Mouse (Mus musculus): ENCODE data around the gene Nfya.

DNA sequence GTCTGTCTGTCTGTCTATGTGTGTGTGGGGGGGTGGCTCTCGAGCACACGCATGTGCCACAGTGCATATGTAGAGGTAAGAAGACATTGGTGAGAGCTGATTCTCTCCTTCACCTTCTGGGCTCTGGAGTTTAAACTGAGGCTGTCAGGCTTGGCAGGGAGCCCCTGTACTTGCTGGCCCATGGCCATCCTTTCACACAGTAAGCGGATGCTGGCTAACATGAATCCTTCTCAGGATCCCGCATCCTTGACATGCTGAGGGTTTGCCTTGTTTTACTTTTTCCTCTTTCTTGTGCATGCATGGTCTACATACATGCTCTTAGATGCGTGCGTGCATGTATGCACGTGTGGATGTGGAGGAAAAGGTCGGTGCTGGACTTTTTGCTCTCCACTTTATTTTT lies 46.7 kb downstream of the Nfya start:
- TF ChIP-seq GATA1 (IDR thresholded peaks at IDR 0.05; ENCODE audit: borderline replicate concordance, low read length) (no peak), CTCF (IDR thresholded peaks at IDR 0.05; ENCODE audit: low read depth, low read length) (no peak), TAL1 (conservative IDR thresholded peaks at IDR 0.05; ENCODE audit: low read depth, low read length) (no peak), POLR2AphosphoS5 (IDR thresholded peaks at IDR 0.05; ENCODE audit: insufficient replicate concordance, low read depth, low read length) (no peak)

All from G1E (cell line).